Mouse (Mus musculus): ENCODE data around the gene Alk. TPM values are rescaled to one million over a fixed set of nuclear protein-coding genes. Genes with fewer than 3 reads are reported as not detected.

The Alk gene
- polyA plus RNA-seq, 1 experiment from 2014 or later, result 0.43 TPM

GRCm38 (mm10) chr17:72399331-72400059 lies 204.9 kb downstream of the Alk start:
- H3K27me3 ChIP-seq (replicated peaks), result no peaks in the 10 kb centered on the region
- no peak for ATAC-seq (ENCODE audit: insufficient number of reproducible peaks, low FRiP score)
- H3K9me3 ChIP-seq (replicated peaks), result no peaks in the 10 kb centered on the region
- H3K9ac ChIP-seq, result no peak overlapping the region
- H3K27ac ChIP-seq (ENCODE audit: poor library complexity, severe bottlenecking), result no peak overlapping the region
- no peaks in the 10 kb centered on the region for H3K4me1 ChIP-seq (replicated peaks)
- H3K4me3 ChIP-seq, result no peak overlapping the region
- no peak overlapping the region for H3K4me2 ChIP-seq
- no peaks in the 10 kb centered on the region for H3K36me3 ChIP-seq
- WGBS, result 60% methylated on average over 3 of the region's 3 CpGs

GRCm38 (mm10) chr17:72395956-72396355 lies 208.5 kb downstream of the Alk start:
- WGBS, result 69% methylated on average over 8 of the region's 8 CpGs
- ATAC-seq (ENCODE audit: insufficient number of reproducible peaks, low FRiP score), result no peak
- no peak overlapping the region for H3K9ac ChIP-seq
- no peaks in the 10 kb centered on the region for H3K36me3 ChIP-seq
- no peaks in the 10 kb centered on the region for H3K9me3 ChIP-seq (replicated peaks)
- H3K4me3 ChIP-seq, result no peak overlapping the region
- no peak overlapping the region for H3K27ac ChIP-seq (ENCODE audit: poor library complexity, severe bottlenecking)
- no peaks in the 10 kb centered on the region for H3K4me1 ChIP-seq (replicated peaks)
- H3K4me2 ChIP-seq, result no peak overlapping the region
- H3K27me3 ChIP-seq (replicated peaks), result no peaks in the 10 kb centered on the region

- H3K4me3 ChIP-seq, result no peak overlapping the region
- H3K9ac ChIP-seq, result no peak overlapping the region
- no peaks in the 10 kb centered on the region for H3K36me3 ChIP-seq
- H3K4me2 ChIP-seq, result no peak overlapping the region
- no peaks in the 10 kb centered on the region for H3K9me3 ChIP-seq (replicated peaks)
- no peak for ATAC-seq (ENCODE audit: insufficient number of reproducible peaks, low FRiP score)
- H3K27me3 ChIP-seq (replicated peaks), result no peaks in the 10 kb centered on the region
- H3K4me1 ChIP-seq (replicated peaks), result no peaks in the 10 kb centered on the region
- WGBS, result 77% methylated on average over 4 of the region's 4 CpGs
- no peak overlapping the region for H3K27ac ChIP-seq (ENCODE audit: poor library complexity, severe bottlenecking)
Observed at GRCm38 (mm10) chr17:72368991-72369390, 235.4 kb downstream of the Alk start.

- H3K4me3 ChIP-seq, result no peak overlapping the region
- H3K9me3 ChIP-seq (replicated peaks), result no peaks in the 10 kb centered on the region
- no peak overlapping the region for H3K4me2 ChIP-seq
- ATAC-seq (ENCODE audit: insufficient number of reproducible peaks, low FRiP score), result no peak
- no peak overlapping the region for H3K9ac ChIP-seq
- no peaks in the 10 kb centered on the region for H3K4me1 ChIP-seq (replicated peaks)
- H3K27me3 ChIP-seq (replicated peaks), result no peaks in the 10 kb centered on the region
- WGBS, result 79% methylated on average over 10 of the region's 10 CpGs
- H3K27ac ChIP-seq (ENCODE audit: poor library complexity, severe bottlenecking), result no peak overlapping the region
- H3K36me3 ChIP-seq, result no peaks in the 10 kb centered on the region
Observed at GRCm38 (mm10) chr17:72362811-72363496, 241.5 kb downstream of the Alk start.

GRCm38 (mm10) chr17:72361961-72362360 lies 242.5 kb downstream of the Alk start:
- no peak overlapping the region for H3K4me2 ChIP-seq
- no peaks in the 10 kb centered on the region for H3K27me3 ChIP-seq (replicated peaks)
- no peak for ATAC-seq (ENCODE audit: insufficient number of reproducible peaks, low FRiP score)
- no peaks in the 10 kb centered on the region for H3K36me3 ChIP-seq
- H3K27ac ChIP-seq (ENCODE audit: poor library complexity, severe bottlenecking), result no peak overlapping the region
- H3K9me3 ChIP-seq (replicated peaks), result no peaks in the 10 kb centered on the region
- H3K4me1 ChIP-seq (replicated peaks), result no peaks in the 10 kb centered on the region
- H3K9ac ChIP-seq, result no peak overlapping the region
- WGBS, result 77% methylated on average over 4 of the region's 4 CpGs
- H3K4me3 ChIP-seq, result no peak overlapping the region

GRCm38 (mm10) chr17:72356759-72357302 lies 247.6 kb downstream of the Alk start:
- Histone ChIP-seq H3K4me1 (replicated peaks) (no peaks in the 10 kb centered on the region), H3K36me3 (no peaks in the 10 kb centered on the region), H3K27ac (ENCODE audit: poor library complexity, severe bottlenecking) (no peak overlapping the region), H3K9ac (no peak overlapping the region), H3K4me3 (no peak overlapping the region), H3K27me3 (replicated peaks) (no peaks in the 10 kb centered on the region), H3K4me2 (no peak overlapping the region), H3K9me3 (replicated peaks) (no peaks in the 10 kb centered on the region)
- WGBS, result 75% methylated on average over 5 of the region's 5 CpGs
- ATAC-seq (ENCODE audit: insufficient number of reproducible peaks, low FRiP score), result no peak

- Histone ChIP-seq H3K4me1 (replicated peaks) (no peaks in the 10 kb centered on the region), H3K9ac (no peak overlapping the region), H3K4me3 (no peak overlapping the region), H3K9me3 (replicated peaks) (no peaks in the 10 kb centered on the region), H3K27ac (ENCODE audit: poor library complexity, severe bottlenecking) (no peak overlapping the region), H3K36me3 (no peaks in the 10 kb centered on the region), H3K27me3 (replicated peaks) (no peaks in the 10 kb centered on the region), H3K4me2 (no peak overlapping the region)
- WGBS, result 85% methylated on average over 4 of the region's 4 CpGs
- no peak for ATAC-seq (ENCODE audit: insufficient number of reproducible peaks, low FRiP score)
Observed at GRCm38 (mm10) chr17:72339437-72339836, 265.0 kb downstream of the Alk start.

GRCm38 (mm10) chr17:72332909-72333308 lies 271.5 kb downstream of the Alk start:
- no peaks in the 10 kb centered on the region for H3K27me3 ChIP-seq (replicated peaks)
- ATAC-seq (ENCODE audit: insufficient number of reproducible peaks, low FRiP score), result no peak
- H3K4me3 ChIP-seq, result no peak overlapping the region
- H3K4me1 ChIP-seq (replicated peaks), result no peaks in the 10 kb centered on the region
- H3K9me3 ChIP-seq (replicated peaks), result no peaks in the 10 kb centered on the region
- H3K4me2 ChIP-seq, result no peak overlapping the region
- no peak overlapping the region for H3K9ac ChIP-seq
- no peak overlapping the region for H3K27ac ChIP-seq (ENCODE audit: poor library complexity, severe bottlenecking)
- WGBS, result 72% methylated on average over 4 of the region's 4 CpGs
- H3K36me3 ChIP-seq, result no peaks in the 10 kb centered on the region

GRCm38 (mm10) chr17:72325941-72326340 lies 278.5 kb downstream of the Alk start:
- no peak for ATAC-seq (ENCODE audit: insufficient number of reproducible peaks, low FRiP score)
- WGBS, result 80% methylated on average over 4 of the region's 4 CpGs

GRCm38 (mm10) chr17:72319576-72319975 lies 284.9 kb downstream of the Alk start:
- no peaks in the 10 kb centered on the region for H3K36me3 ChIP-seq
- H3K4me3 ChIP-seq, result no peak overlapping the region
- H3K9ac ChIP-seq, result no peak overlapping the region
- ATAC-seq (ENCODE audit: insufficient number of reproducible peaks, low FRiP score), result no peak
- H3K27me3 ChIP-seq (replicated peaks), result no peaks in the 10 kb centered on the region
- H3K4me1 ChIP-seq (replicated peaks), result no peaks in the 10 kb centered on the region
- no peak overlapping the region for H3K27ac ChIP-seq (ENCODE audit: poor library complexity, severe bottlenecking)
- no peak overlapping the region for H3K4me2 ChIP-seq
- H3K9me3 ChIP-seq (replicated peaks), result no peaks in the 10 kb centered on the region

More at GRCm38 (mm10) chr17:72325941-72326340, 278.5 kb downstream of the Alk start:
- Histone ChIP-seq H3K4me3 (no peak overlapping the region), H3K36me3 (no peaks in the 10 kb centered on the region), H3K9me3 (replicated peaks) (no peaks in the 10 kb centered on the region), H3K27ac (ENCODE audit: poor library complexity, severe bottlenecking) (no peak overlapping the region), H3K27me3 (replicated peaks) (no peaks in the 10 kb centered on the region), H3K9ac (no peak overlapping the region), H3K4me1 (replicated peaks) (no peaks in the 10 kb centered on the region), H3K4me2 (no peak overlapping the region)

GRCm38 (mm10) chr17:72299651-72300050 lies 304.8 kb downstream of the Alk start:
- no peak overlapping the region for H3K4me3 ChIP-seq
- ATAC-seq (ENCODE audit: insufficient number of reproducible peaks, low FRiP score), result no peak
- H3K36me3 ChIP-seq, result no peaks in the 10 kb centered on the region
- H3K9ac ChIP-seq, result no peak overlapping the region
- H3K27ac ChIP-seq (ENCODE audit: poor library complexity, severe bottlenecking), result no peak overlapping the region
- H3K4me2 ChIP-seq, result no peak overlapping the region
- H3K4me1 ChIP-seq (replicated peaks), result peaks cover 13% of the 10 kb centered on the region
- H3K9me3 ChIP-seq (replicated peaks), result no peaks in the 10 kb centered on the region
- H3K27me3 ChIP-seq (replicated peaks), result no peaks in the 10 kb centered on the region
- 80% methylated on average over 5 of the region's 5 CpGs for WGBS
